Mouse (Mus musculus) limb, embryonic 13.5 days (tissue): Measurements from ENCODE around the gene Gabbr2. TPM values are rescaled to one million over a fixed set of nuclear protein-coding genes. Genes with fewer than 3 reads are reported as not detected.

Source experiments
- ATAC-seq: fragments of 200-750 bp; cut with Nextera tagmentation; 2 replicates; pipeline ENCODE4 v1.8.0; 2017; ENCODE audit warnings: low read depth, moderate number of reproducible peaks, moderate TSS enrichment; ENCODE audit not compliant: low FRiP score
- H3K27ac ChIP-seq: fragments of 300-500 bp; sonication (generic); 2 replicates; pipeline ENCODE4 v1.5.1; 2015; ENCODE audit warnings: inconsistent platforms, mild to moderate bottlenecking, moderate library complexity
- H3K27me3 ChIP-seq: fragments of 300-500 bp; sonication (generic); 2 replicates; pipeline ENCODE4 v1.6.1; 2015; ENCODE audit warnings: mild to moderate bottlenecking, inconsistent platforms
- H3K36me3 ChIP-seq: fragments of 300-500 bp; sonication (generic); 2 replicates; pipeline ENCODE4 v1.6.1; 2015; ENCODE audit warnings: inconsistent platforms, mild to moderate bottlenecking, moderate library complexity
- H3K4me1 ChIP-seq: fragments of 300-500 bp; sonication (generic); 2 replicates; pipeline ENCODE4 v1.6.1; 2015; ENCODE audit warnings: inconsistent platforms
- H3K4me2 ChIP-seq: fragments of 300-500 bp; sonication (generic); replicated peaks from 2 replicates; pipeline ENCODE4 v1.6.1; 2015; ENCODE audit warnings: inconsistent platforms, mild to moderate bottlenecking, moderate library complexity
- H3K4me3 ChIP-seq: fragments of 300-500 bp; sonication (generic); 2 replicates; pipeline ENCODE4 v1.5.1; 2015; ENCODE audit warnings: moderate library complexity, mild to moderate bottlenecking, inconsistent platforms
- H3K9ac ChIP-seq: fragments of 300-500 bp; sonication (generic); 2 replicates; pipeline ENCODE4 v1.6.1; 2015; ENCODE audit warnings: mild to moderate bottlenecking, inconsistent platforms
- H3K9me3 ChIP-seq: fragments of 300-500 bp; sonication (generic); 2 replicates; pipeline ENCODE4 v1.6.1; 2016; ENCODE audit warnings: inconsistent platforms
- WGBS: fragments of 180-500 bp; shearing (Covaris S2); methylation state at CpG from one replicate; pipeline ENCODE4 v1.1.7; 2015; 5-methylcytosine and 5-hydroxymethylcytosine counted together
- polyA plus RNA-seq: library from polyadenylated mRNA; unstranded; fragments of >200 nt; fragmentation: Nextera tagmentation; extraction: Ambion mirVana; gene quantifications from 2 replicates; pipeline ENCODE4 v1.2.1, GENCODE M21; 2015

The Gabbr2 gene
- polyA plus RNA-seq, 1 experiment from 2014 or later: 0.11 TPM

- Histone ChIP-seq H3K27ac (no peak overlapping the region), H3K9ac (no peak overlapping the region), H3K27me3 (peaks cover 28% of the 10 kb centered on the region), H3K4me3 (no peak overlapping the region), H3K9me3 (no peaks in the 10 kb centered on the region), H3K4me2 (no peak overlapping the region), H3K4me1 (no peaks in the 10 kb centered on the region), H3K36me3 (no peaks in the 10 kb centered on the region)
- no peak for ATAC-seq
- WGBS: 73% methylated on average over 5 of the region's 5 CpGs
Observed at GRCm38 (mm10) chr4:46982912-46983311, 8.8 kb downstream of the Gabbr2 start.

- H3K4me1 ChIP-seq: no peaks in the 10 kb centered on the region
- peaks cover 22% of the 10 kb centered on the region for H3K27me3 ChIP-seq
- H3K4me3 ChIP-seq: no peak overlapping the region
- no peak for ATAC-seq
- WGBS: 82% methylated on average over 4 of the region's 4 CpGs
- no peaks in the 10 kb centered on the region for H3K9me3 ChIP-seq
- no peak overlapping the region for H3K4me2 ChIP-seq
- no peak overlapping the region for H3K27ac ChIP-seq
- H3K9ac ChIP-seq: no peak overlapping the region
- no peaks in the 10 kb centered on the region for H3K36me3 ChIP-seq
Observed at GRCm38 (mm10) chr4:46982094-46982493, 9.6 kb downstream of the Gabbr2 start.

- H3K4me3 ChIP-seq: no peak overlapping the region
- no peak for ATAC-seq
- no peaks in the 10 kb centered on the region for H3K4me1 ChIP-seq
Observed at GRCm38 (mm10) chr4:46978371-46978770, 13.3 kb downstream of the Gabbr2 start.

GRCm38 (mm10) chr4:46977161-46977560, 14.5 kb downstream of the Gabbr2 start:
- ATAC-seq: no peak
- no peak overlapping the region for H3K4me3 ChIP-seq
- WGBS: 89% methylated on average over 7 of the region's 7 CpGs

More at GRCm38 (mm10) chr4:46978371-46978770, 13.3 kb downstream of the Gabbr2 start:
- no peak overlapping the region for H3K9ac ChIP-seq
- no peaks in the 10 kb centered on the region for H3K36me3 ChIP-seq
- H3K27me3 ChIP-seq: 0 out of 2 replicates have a peak, but pooled peaks cover 6% of the 10 kb centered on the region
- 83% methylated on average over 6 of the region's 6 CpGs for WGBS
- H3K27ac ChIP-seq: no peak overlapping the region
- H3K4me2 ChIP-seq: no peak overlapping the region
- no peaks in the 10 kb centered on the region for H3K9me3 ChIP-seq

GRCm38 (mm10) chr4:46976671-46977071, 15.0 kb downstream of the Gabbr2 start:
- 70% methylated on average over 11 of the region's 11 CpGs for WGBS
- Histone ChIP-seq H3K9me3 (no peaks in the 10 kb centered on the region), H3K9ac (no peak overlapping the region), H3K4me1 (no peaks in the 10 kb centered on the region), H3K27me3 (0 out of 2 replicates have a peak, but pooled peaks cover 3% of the 10 kb centered on the region), H3K4me2 (no peak overlapping the region), H3K4me3 (no peak overlapping the region), H3K27ac (no peak overlapping the region), H3K36me3 (no peaks in the 10 kb centered on the region)
- ATAC-seq: no peak

More at GRCm38 (mm10) chr4:46977161-46977560, 14.5 kb downstream of the Gabbr2 start:
- no peak overlapping the region for H3K4me2 ChIP-seq
- H3K9ac ChIP-seq: no peak overlapping the region
- H3K4me1 ChIP-seq: no peaks in the 10 kb centered on the region
- H3K9me3 ChIP-seq: no peaks in the 10 kb centered on the region
- no peak overlapping the region for H3K27ac ChIP-seq
- no peaks in the 10 kb centered on the region for H3K36me3 ChIP-seq
- H3K27me3 ChIP-seq: 0 out of 2 replicates have a peak, but pooled peaks cover 4% of the 10 kb centered on the region

GRCm38 (mm10) chr4:46973322-46973721, 18.4 kb downstream of the Gabbr2 start:
- Histone ChIP-seq H3K9ac (no peak overlapping the region), H3K4me3 (no peak overlapping the region), H3K36me3 (no peaks in the 10 kb centered on the region), H3K27me3 (0 out of 2 replicates have a peak, but pooled peaks cover 3% of the 10 kb centered on the region), H3K4me1 (no peaks in the 10 kb centered on the region), H3K27ac (no peak overlapping the region), H3K9me3 (no peaks in the 10 kb centered on the region), H3K4me2 (no peak overlapping the region)
- ATAC-seq: no peak
- WGBS: 78% methylated on average over 10 of the region's 10 CpGs

- Histone ChIP-seq H3K4me1 (no peaks in the 10 kb centered on the region), H3K9me3 (peaks cover 3% of the 10 kb centered on the region; the same call in 1 of the 2 replicates), H3K36me3 (no peaks in the 10 kb centered on the region), H3K4me2 (no peak overlapping the region), H3K4me3 (no peak overlapping the region), H3K9ac (no peak overlapping the region), H3K27me3 (peaks cover 3% of the 10 kb centered on the region; the same call in 1 of the 2 replicates), H3K27ac (no peak overlapping the region)
- no peak for ATAC-seq
- 47% methylated on average over 10 of the region's 10 CpGs for WGBS
Observed at GRCm38 (mm10) chr4:46967981-46968380, 23.7 kb downstream of the Gabbr2 start.

GRCm38 (mm10) chr4:46966551-46966950, 25.1 kb downstream of the Gabbr2 start:
- ATAC-seq: no peak
- H3K4me1 ChIP-seq: no peaks in the 10 kb centered on the region
- no peak overlapping the region for H3K4me3 ChIP-seq

GRCm38 (mm10) chr4:46961403-46961802, 30.3 kb downstream of the Gabbr2 start:
- H3K27me3 ChIP-seq: no peaks in the 10 kb centered on the region
- H3K4me2 ChIP-seq: no peak overlapping the region
- no peak overlapping the region for H3K27ac ChIP-seq
- H3K4me3 ChIP-seq: no peak overlapping the region
- 85% methylated on average over 2 of the region's 2 CpGs for WGBS
- H3K9me3 ChIP-seq: peaks cover 3% of the 10 kb centered on the region; the same call in 1 of the 2 replicates
- H3K4me1 ChIP-seq: no peaks in the 10 kb centered on the region
- no peak overlapping the region for H3K9ac ChIP-seq
- H3K36me3 ChIP-seq: no peaks in the 10 kb centered on the region
- no peak for ATAC-seq

More at GRCm38 (mm10) chr4:46966551-46966950, 25.1 kb downstream of the Gabbr2 start:
- Histone ChIP-seq H3K27me3 (no peaks in the 10 kb centered on the region; the same call in 1 of the 2 replicates), H3K9me3 (peaks cover 3% of the 10 kb centered on the region; the same call in 1 of the 2 replicates), H3K27ac (no peak overlapping the region), H3K36me3 (no peaks in the 10 kb centered on the region), H3K4me2 (no peak overlapping the region), H3K9ac (no peak overlapping the region)

- Histone ChIP-seq H3K4me1 (no peaks in the 10 kb centered on the region), H3K27ac (no peak overlapping the region), H3K36me3 (no peaks in the 10 kb centered on the region), H3K4me3 (no peak overlapping the region), H3K4me2 (no peak overlapping the region), H3K27me3 (no peaks in the 10 kb centered on the region), H3K9ac (no peak overlapping the region), H3K9me3 (peaks cover under 1% of the 10 kb centered on the region; the same call in 1 of the 2 replicates)
- WGBS: 86% methylated on average over 10 of the region's 10 CpGs
- ATAC-seq: no peak
Observed at GRCm38 (mm10) chr4:46960208-46960607, 31.5 kb downstream of the Gabbr2 start.

GRCm38 (mm10) chr4:46959776-46960175, 31.9 kb downstream of the Gabbr2 start:
- H3K4me2 ChIP-seq: no peak overlapping the region
- H3K9me3 ChIP-seq: no peaks in the 10 kb centered on the region
- no peak overlapping the region for H3K4me3 ChIP-seq
- ATAC-seq: no peak
- 90% methylated on average over 6 of the region's 6 CpGs for WGBS
- no peak overlapping the region for H3K9ac ChIP-seq
- no peaks in the 10 kb centered on the region for H3K36me3 ChIP-seq
- H3K4me1 ChIP-seq: no peaks in the 10 kb centered on the region
- H3K27ac ChIP-seq: no peak overlapping the region
- no peaks in the 10 kb centered on the region for H3K27me3 ChIP-seq

- WGBS: 83% methylated on average over 7 of the region's 7 CpGs
- Histone ChIP-seq H3K4me1 (no peaks in the 10 kb centered on the region), H3K27ac (no peak overlapping the region), H3K4me2 (no peak overlapping the region), H3K9ac (no peak overlapping the region), H3K27me3 (no peaks in the 10 kb centered on the region), H3K4me3 (no peak overlapping the region), H3K36me3 (no peaks in the 10 kb centered on the region), H3K9me3 (no peaks in the 10 kb centered on the region)
- ATAC-seq: no peak
Observed at GRCm38 (mm10) chr4:46957955-46958354, 33.7 kb downstream of the Gabbr2 start.

- H3K27me3 ChIP-seq: no peaks in the 10 kb centered on the region
- H3K9me3 ChIP-seq: no peaks in the 10 kb centered on the region
- no peak overlapping the region for H3K4me3 ChIP-seq
- H3K36me3 ChIP-seq: no peaks in the 10 kb centered on the region
- no peak overlapping the region for H3K9ac ChIP-seq
- H3K4me2 ChIP-seq: no peak overlapping the region
- 74% methylated on average over 4 of the region's 4 CpGs for WGBS
- H3K4me1 ChIP-seq: no peaks in the 10 kb centered on the region
- no peak for ATAC-seq
- H3K27ac ChIP-seq: no peak overlapping the region
Observed at GRCm38 (mm10) chr4:46956966-46957365, 34.7 kb downstream of the Gabbr2 start.
